Comparison of ENCODE assay signal across 19 mouse cellular contexts in genomic region chr11:20541280-20541679, GRCm38 (mm10). TPM values are rescaled to one million over a fixed set of nuclear protein-coding genes. Genes with fewer than 3 reads are reported as not detected.
A peak's percentile ranks its signal among the peaks of the same experiment; 100 is the strongest.
DNase-seq lines count a peak whose midpoint lies in the region; ATAC-seq and TF ChIP-seq lines count a peak whose summit lies in the region.
"Had no signal": no experiment of that assay in that cellular context is flagged by ENCODE, and none has a peak within 500 bp of the region (broad histone marks: within the 10 kb centered on the region; RNA-seq: fewer than 3 reads in every experiment).

No protein-coding gene starts in this region.

- H3K27ac ChIP-seq in heart, embryonic 11.5 days (ENCODE audit: low read depth, low read length) = no peak overlapping the region
- no peak overlapping the region for H3K27ac ChIP-seq in liver, adult 2 months (replicated peaks; ENCODE audit: insufficient read depth, low read depth, low read length)
- H3K27ac ChIP-seq in liver, embryonic 11.5 days (ENCODE audit: low read depth, low read length) = no peak overlapping the region
- no peak overlapping the region for H3K27ac ChIP-seq in limb, embryonic 14.5 days (replicated peaks; ENCODE audit: low read depth, low read length)
- H3K27ac ChIP-seq in left cerebral cortex, adult 2 months = no peak overlapping the region

- peak overlapping the region; percentile 71; the same call in 1 of the 2 replicates for H3K4me2 ChIP-seq in heart, embryonic 11.5 days
- H3K4me2 ChIP-seq in liver, embryonic 11.5 days = no peak overlapping the region
- 0 out of 2 replicates have a peak overlapping the region, but pooled peaks have one; percentile 50 for H3K4me2 ChIP-seq in limb, embryonic 14.5 days (replicated peaks; ENCODE audit: low read depth, low read length, severe bottlenecking)

- H3K36me3 ChIP-seq in heart, embryonic 11.5 days (ENCODE audit: control insufficient read depth, insufficient read depth, low read length) = no peaks in the 10 kb centered on the region
- H3K36me3 ChIP-seq in liver, adult 2 months (ENCODE audit: control insufficient read depth, insufficient read depth, low read length) = no peaks in the 10 kb centered on the region
- no peaks in the 10 kb centered on the region for H3K36me3 ChIP-seq in liver, embryonic 11.5 days (ENCODE audit: control insufficient read depth, insufficient read depth, low read length)
- peaks cover 1% of the 10 kb centered on the region; the same call in 1 of the 2 replicates for H3K36me3 ChIP-seq in E14TG2a.4 (ENCODE audit: insufficient read depth, low read length)
- no peaks in the 10 kb centered on the region for H3K36me3 ChIP-seq in limb, embryonic 14.5 days (ENCODE audit: control insufficient read depth, insufficient read depth, low read length)
- H3K36me3 ChIP-seq: embryonic facial prominence, embryonic 13.5 days; hindbrain, embryonic 13.5 days; limb, embryonic 12.5 days had no signal

- intact Hi-C loops in heart, postnatal 36 days (cut with DNase I) = loop anchor here (5.0 to 10.0 kb wide), 4 partner anchors 64 to 824 kb away; partner anchors contain the start of gene Slc1a4
- intact Hi-C loops in left cerebral cortex, adult 2 months (cut with DNase I) = loop anchor here (5.0 kb wide), 3 partner anchors 84 to 719 kb away; partner anchors contain the start of gene Peli1

- no peaks in the 10 kb centered on the region; the same call in 1 of the 2 replicates for H3K27me3 ChIP-seq in heart, embryonic 11.5 days (ENCODE audit: control insufficient read depth, insufficient read depth, low read length)
- no peaks in the 10 kb centered on the region for H3K27me3 ChIP-seq in liver, adult 2 months (ENCODE audit: control insufficient read depth, insufficient read depth, low read length)
- no peaks in the 10 kb centered on the region for H3K27me3 ChIP-seq in liver, embryonic 11.5 days (replicated peaks; ENCODE audit: control insufficient read depth, insufficient read depth, low read length)
- H3K27me3 ChIP-seq in E14TG2a.4 (ENCODE audit: insufficient read depth, low read length) = no peaks in the 10 kb centered on the region
- no peaks in the 10 kb centered on the region for H3K27me3 ChIP-seq in limb, embryonic 14.5 days (ENCODE audit: control insufficient read depth, insufficient read depth, low read length)
- H3K27me3 ChIP-seq: CH12.LX; embryonic facial prominence, embryonic 13.5 days; hindbrain, embryonic 13.5 days; limb, embryonic 12.5 days had no signal

- H3K4me1 ChIP-seq in heart, embryonic 11.5 days (ENCODE audit: control insufficient read depth, insufficient read depth, low read length) = no peaks in the 10 kb centered on the region; the same call in 1 of the 2 replicates
- H3K4me1 ChIP-seq in liver, adult 2 months (ENCODE audit: control insufficient read depth, insufficient read depth, low read length) = peaks cover 2% of the 10 kb centered on the region; the same call in 1 of the 2 replicates
- H3K4me1 ChIP-seq in liver, embryonic 11.5 days (replicated peaks; ENCODE audit: control insufficient read depth, insufficient read depth, low read length) = peaks cover 7% of the 10 kb centered on the region; the same call in 1 of the 2 replicates
- H3K4me1 ChIP-seq in E14TG2a.4 (replicated peaks; ENCODE audit: low read depth, low read length) = peaks cover 57% of the 10 kb centered on the region
- peaks cover 8% of the 10 kb centered on the region; the same call in 1 of the 2 replicates for H3K4me1 ChIP-seq in limb, embryonic 14.5 days (ENCODE audit: control insufficient read depth, insufficient read depth, low read length)

- no peak overlapping the region for H3K4me3 ChIP-seq in heart, embryonic 11.5 days (ENCODE audit: low read depth, low read length)
- H3K4me3 ChIP-seq in liver, adult 2 months (ENCODE audit: insufficient read depth, low read depth, low read length) = no peak overlapping the region
- H3K4me3 ChIP-seq in liver, embryonic 11.5 days (ENCODE audit: low read depth, low read length) = no peak overlapping the region
- H3K4me3 ChIP-seq in E14TG2a.4 (replicated peaks; ENCODE audit: low read length) = peak overlapping the region; percentile 99
- H3K4me3 ChIP-seq in limb, embryonic 14.5 days (replicated peaks; ENCODE audit: low read length) = no peak overlapping the region
- no peak overlapping the region for H3K4me3 ChIP-seq in left cerebral cortex, adult 2 months

- 73% methylated on average over 3 of the region's 3 CpGs for WGBS in heart, embryonic 11.5 days (ENCODE audit: insufficient replicate concordance)
- 33% methylated on average over 3 of the region's 3 CpGs for WGBS in liver, adult 2 months
- 71% methylated on average over 3 of the region's 3 CpGs for WGBS in liver, embryonic 11.5 days
- WGBS in limb, embryonic 14.5 days = 75% methylated on average over 3 of the region's 3 CpGs

- no peak for ATAC-seq in heart, embryonic 11.5 days (replicated peaks; ENCODE audit: insufficient number of reproducible peaks, low FRiP score, low TSS enrichment)
- ATAC-seq in liver, embryonic 11.5 days (replicated peaks; ENCODE audit: low FRiP score) = no peak
- no peak for ATAC-seq in limb, embryonic 14.5 days (ENCODE audit: low FRiP score, low read depth)

- no peak for TF ChIP-seq CTCF in liver, adult 2 months (IDR thresholded peaks at IDR 0.05; ENCODE audit: low read depth, low read length)
- TF ChIP-seq CTCF in E14TG2a.4 (conservative IDR thresholded peaks at IDR 0.05; ENCODE audit: low read length) = no peak
- no peak for TF ChIP-seq CTCF in left cerebral cortex, adult 2 months (IDR thresholded peaks at IDR 0.05)

- H3K9me3 ChIP-seq in heart, embryonic 11.5 days (replicated peaks; ENCODE audit: control insufficient read depth, low read length) = no peaks in the 10 kb centered on the region
- no peaks in the 10 kb centered on the region for H3K9me3 ChIP-seq in liver, embryonic 11.5 days (ENCODE audit: control insufficient read depth, low read length)
- H3K9me3 ChIP-seq in E14TG2a.4 (ENCODE audit: low read length) = no peaks in the 10 kb centered on the region
- H3K9me3 ChIP-seq in limb, embryonic 14.5 days (ENCODE audit: control insufficient read depth, low read length) = no peaks in the 10 kb centered on the region
- H3K9me3 ChIP-seq: embryonic facial prominence, embryonic 13.5 days; hindbrain, embryonic 13.5 days; limb, embryonic 12.5 days had no signal

- peaks cover 4% of the 10 kb centered on the region; the same call in 1 of the 2 replicates for H3K79me2 ChIP-seq in liver, adult 2 months (ENCODE audit: control insufficient read depth, insufficient read depth, low read length)

- DNase-seq in heart, postnatal 36 days = no peak
- peak; percentile 40 for DNase-seq in liver, adult 2 months (ENCODE audit: extremely low read depth, low read depth, low spot score)
- DNase-seq in liver, embryonic 11.5 days (ENCODE audit: low spot score) = no peak
- no peak for DNase-seq in limb, embryonic 14.5 days (ENCODE audit: low spot score)
- DNase-seq in urinary bladder, postnatal 25 days (ENCODE audit: low spot score) = no peak
- DNase-seq in left cerebral cortex, adult 2 months (ENCODE audit: extremely low spot score in 1 of 2, low spot score in 2 of 2) = no peak
- DNase-seq: adrenal gland, adult 8-10 months; cerebellum, postnatal 10 days; gastrocnemius, postnatal 10 days; heart, adult 18-20 months; heart, postnatal 10 days; kidney, adult 8-10 months; retina, postnatal 1 day had no signal

- TF ChIP-seq POLR2A in liver, adult 2 months (IDR thresholded peaks at IDR 0.05; ENCODE audit: extremely low read depth, insufficient read depth, low read length) = no peak
- no peak for TF ChIP-seq POLR2A in limb, embryonic 14.5 days (IDR thresholded peaks at IDR 0.05; ENCODE audit: borderline replicate concordance, extremely low read depth, insufficient read depth, insufficient read length)

- no peak overlapping the region for H3K9ac ChIP-seq in heart, embryonic 11.5 days (ENCODE audit: low read depth, low read length)
- H3K9ac ChIP-seq in liver, adult 2 months (ENCODE audit: low read depth, low read length) = no peak overlapping the region
- H3K9ac ChIP-seq in liver, embryonic 11.5 days (ENCODE audit: low read depth, low read length) = no peak overlapping the region
- H3K9ac ChIP-seq in limb, embryonic 14.5 days (ENCODE audit: low read depth, low read length, severe bottlenecking) = no peak overlapping the region

RNA-seq across cellular contexts. Expression of gene Sertad2, which starts 1.8 kb away (rescaled TPM):
- 24.1 and 29.9 TPM in 2 replicates for polyA plus RNA-seq in heart, embryonic 11.5 days (2014; fragmentation: Nextera tagmentation; extraction: Ambion mirVana)
- 10 to 100 TPM; 17.1 to 22.1 TPM for total RNA-seq in heart, postnatal 36 days (2021)
- total RNA-seq in liver, adult 2 months (2014; rRNA removed) = 8.0 and 10.0 TPM in 2 replicates
- 9.3 and 10.6 TPM in 2 replicates for polyA plus RNA-seq in liver, adult 2 months (2012; rRNA removed)
- 16.2 and 21.4 TPM in 2 replicates for polyA plus RNA-seq in liver, embryonic 11.5 days (2014; fragmentation: Nextera tagmentation; extraction: Ambion mirVana)
- polyA plus RNA-seq in limb, embryonic 14.5 days (2012; rRNA removed) = 21.1 and 32.2 TPM in 2 replicates
- polyA plus RNA-seq in limb, embryonic 14.5 days (2014; fragmentation: Nextera tagmentation; extraction: Ambion mirVana) = 40.1 and 43.1 TPM in 2 replicates
- total RNA-seq in left cerebral cortex, adult 2 months (2021) = 10 to 100 TPM; 23.0 to 28.5 TPM
